Mouse (Mus musculus) ES-E14 (cell line): Measurements from ENCODE around the gene Rap2c.

ENCODE experiments used
- CHD2 ChIP-seq: IDR thresholded peaks from 2 replicates; pipeline ENCODE4 v1.6.1; 2014; ENCODE audit warnings: mild to moderate bottlenecking, low read depth, low read length, inconsistent platforms
- ZNF384 ChIP-seq: IDR thresholded peaks from 2 replicates; pipeline ENCODE4 v1.6.1; 2012; ENCODE audit warnings: low read depth, low read length, inconsistent platforms

DNA sequence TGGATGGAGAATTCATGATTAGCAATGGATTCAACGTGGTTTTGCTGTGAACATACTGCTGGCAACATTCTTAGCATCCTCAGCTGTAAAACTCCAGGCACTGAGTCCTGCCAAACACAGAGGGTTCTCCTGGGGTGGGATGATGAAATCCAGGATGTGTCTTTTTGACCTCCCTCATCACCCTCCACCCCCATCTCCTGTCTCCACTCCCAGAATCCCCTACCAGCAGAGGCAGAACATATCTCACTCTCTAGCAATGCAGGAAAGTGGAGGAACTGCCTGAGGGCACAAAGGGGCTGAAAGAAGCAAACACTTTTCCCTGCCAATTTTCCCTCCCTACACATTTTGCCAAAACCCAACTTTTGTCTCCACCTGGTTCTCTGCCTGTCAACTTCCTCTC, 29.2 kb downstream of the Rap2c start:
- TF ChIP-seq CHD2 (no peak), ZNF384 (no peak)
